Mouse (Mus musculus): ENCODE measurements around the gene Defb21. TPM values are rescaled to one million over a fixed set of nuclear protein-coding genes. Genes with fewer than 3 reads are reported as not detected.

Defb21 gene
- not detected in 2 replicates for polyA plus RNA-seq (2016; fragmentation: Nextera tagmentation; extraction: Ambion mirVana)

GRCm38 (mm10) chr2:152572114-152572794 lies at the start of gene Defb21:
Gene Defb21 (plus strand): TSS chr2:152572744.
- DNase-seq (ENCODE audit: low spot score) = peak; percentile 34
- H3K4me1 ChIP-seq = peaks cover 3% of the 10 kb centered on the region; the same call in 1 of the 2 replicates
- no peak within 1 kb of the TSS for H3K27ac ChIP-seq (replicated peaks)
- no peak within 1 kb of the TSS for H3K4me3 ChIP-seq
- no peaks in the 10 kb centered on the region for H3K36me3 ChIP-seq (replicated peaks)
- H3K9me3 ChIP-seq = no peaks in the 10 kb centered on the region
- 67% methylated on average over 11 of the region's 11 CpGs for WGBS
- H3K27me3 ChIP-seq (replicated peaks; ENCODE audit: low read depth, poor library complexity, severe bottlenecking) = no peaks in the 10 kb centered on the region

- 0 out of 2 replicates have a peak, but pooled peaks cover 2% of the 10 kb centered on the region for H3K9me3 ChIP-seq
- no peak within 1 kb of the TSS for H3K4me3 ChIP-seq
- H3K27me3 ChIP-seq (replicated peaks; ENCODE audit: low read depth, poor library complexity, severe bottlenecking) = no peaks in the 10 kb centered on the region
- WGBS = 56% methylated on average over 13 of the region's 13 CpGs
- H3K36me3 ChIP-seq (replicated peaks) = no peaks in the 10 kb centered on the region
- H3K4me1 ChIP-seq = no peaks in the 10 kb centered on the region
- H3K27ac ChIP-seq (replicated peaks) = no peak within 1 kb of the TSS
- DNase-seq (ENCODE audit: low spot score) = no peak
Measured at GRCm38 (mm10) chr2:152539944-152540710, 32.4 kb upstream of the Defb21 start, which contains the start of gene Defb29. Gene Defb29 (minus strand): TSS chr2:152540098.

GRCm38 (mm10) chr2:152541979-152542378 lies 30.6 kb upstream of the Defb21 start:
- Histone ChIP-seq H3K4me1 (no peaks in the 10 kb centered on the region), H3K4me3 (no peak overlapping the region), H3K36me3 (replicated peaks) (no peaks in the 10 kb centered on the region), H3K27ac (replicated peaks) (no peak overlapping the region), H3K9me3 (0 out of 2 replicates have a peak, but pooled peaks cover 2% of the 10 kb centered on the region), H3K27me3 (replicated peaks; ENCODE audit: low read depth, poor library complexity, severe bottlenecking) (no peaks in the 10 kb centered on the region)
- WGBS = 85% methylated on average over 9 of the region's 9 CpGs
- no peak for DNase-seq (ENCODE audit: low spot score)

GRCm38 (mm10) chr2:152542897-152543296 lies 29.6 kb upstream of the Defb21 start:
- no peak for DNase-seq (ENCODE audit: low spot score)

GRCm38 (mm10) chr2:152543478-152543877 lies 29.1 kb upstream of the Defb21 start:
- 70% methylated on average over 4 of the region's 4 CpGs for WGBS
- H3K9me3 ChIP-seq = 0 out of 2 replicates have a peak, but pooled peaks cover 2% of the 10 kb centered on the region
- DNase-seq (ENCODE audit: low spot score) = no peak
- no peak overlapping the region for H3K27ac ChIP-seq (replicated peaks)
- no peaks in the 10 kb centered on the region for H3K36me3 ChIP-seq (replicated peaks)
- H3K4me3 ChIP-seq = no peak overlapping the region
- H3K27me3 ChIP-seq (replicated peaks; ENCODE audit: low read depth, poor library complexity, severe bottlenecking) = no peaks in the 10 kb centered on the region
- 0 out of 2 replicates have a peak, but pooled peaks cover under 1% of the 10 kb centered on the region for H3K4me1 ChIP-seq

More at GRCm38 (mm10) chr2:152542897-152543296, 29.6 kb upstream of the Defb21 start:
- H3K36me3 ChIP-seq (replicated peaks) = no peaks in the 10 kb centered on the region
- H3K9me3 ChIP-seq = 0 out of 2 replicates have a peak, but pooled peaks cover 2% of the 10 kb centered on the region
- no peak overlapping the region for H3K4me3 ChIP-seq
- H3K27me3 ChIP-seq (replicated peaks; ENCODE audit: low read depth, poor library complexity, severe bottlenecking) = no peaks in the 10 kb centered on the region
- H3K27ac ChIP-seq (replicated peaks) = no peak overlapping the region
- WGBS = 69% methylated on average over 2 of the region's 2 CpGs
- no peaks in the 10 kb centered on the region for H3K4me1 ChIP-seq

- 24% methylated on average over 4 of the region's 4 CpGs for WGBS
- H3K4me3 ChIP-seq = no peak overlapping the region
- no peak overlapping the region for H3K27ac ChIP-seq (replicated peaks)
- 0 out of 2 replicates have a peak, but pooled peaks cover 2% of the 10 kb centered on the region for H3K4me1 ChIP-seq
- H3K36me3 ChIP-seq (replicated peaks) = no peaks in the 10 kb centered on the region
- 0 out of 2 replicates have a peak, but pooled peaks cover 2% of the 10 kb centered on the region for H3K9me3 ChIP-seq
- peak; percentile 62 for DNase-seq (ENCODE audit: low spot score)
- H3K27me3 ChIP-seq (replicated peaks; ENCODE audit: low read depth, poor library complexity, severe bottlenecking) = no peaks in the 10 kb centered on the region; the same call in 1 of the 2 replicates
Measured at GRCm38 (mm10) chr2:152544691-152545090, 27.9 kb upstream of the Defb21 start.

GRCm38 (mm10) chr2:152548124-152548523 lies 24.4 kb upstream of the Defb21 start:
- 79% methylated on average over 5 of the region's 5 CpGs for WGBS

GRCm38 (mm10) chr2:152553774-152554423 lies 18.6 kb upstream of the Defb21 start:
- no peak overlapping the region for H3K27ac ChIP-seq (replicated peaks)
- H3K9me3 ChIP-seq = no peaks in the 10 kb centered on the region
- WGBS = 15% methylated on average over 16 of the region's 16 CpGs
- H3K4me3 ChIP-seq = peak overlapping the region; percentile 35; the same call in 1 of the 2 replicates
- H3K4me1 ChIP-seq = peaks cover 6% of the 10 kb centered on the region; the same call in 1 of the 2 replicates
- peak; percentile 77 for DNase-seq (ENCODE audit: low spot score)
- H3K27me3 ChIP-seq (replicated peaks; ENCODE audit: low read depth, poor library complexity, severe bottlenecking) = no peaks in the 10 kb centered on the region; the same call in 1 of the 2 replicates
- H3K36me3 ChIP-seq (replicated peaks) = no peaks in the 10 kb centered on the region

More at GRCm38 (mm10) chr2:152548124-152548523, 24.4 kb upstream of the Defb21 start:
- H3K27ac ChIP-seq (replicated peaks) = no peak overlapping the region
- no peaks in the 10 kb centered on the region for H3K36me3 ChIP-seq (replicated peaks)
- no peak for DNase-seq (ENCODE audit: low spot score)
- H3K4me1 ChIP-seq = 0 out of 2 replicates have a peak, but pooled peaks cover 2% of the 10 kb centered on the region
- H3K4me3 ChIP-seq = no peak overlapping the region
- H3K27me3 ChIP-seq (replicated peaks; ENCODE audit: low read depth, poor library complexity, severe bottlenecking) = no peaks in the 10 kb centered on the region; the same call in 1 of the 2 replicates
- H3K9me3 ChIP-seq = no peaks in the 10 kb centered on the region

GRCm38 (mm10) chr2:152556655-152557054 lies 15.9 kb upstream of the Defb21 start:
- 91% methylated on average over 7 of the region's 7 CpGs for WGBS
- DNase-seq (ENCODE audit: low spot score) = no peak
- Histone ChIP-seq H3K27ac (replicated peaks) (no peak overlapping the region), H3K4me3 (no peak overlapping the region), H3K36me3 (replicated peaks) (no peaks in the 10 kb centered on the region), H3K27me3 (replicated peaks; ENCODE audit: low read depth, poor library complexity, severe bottlenecking) (no peaks in the 10 kb centered on the region), H3K9me3 (no peaks in the 10 kb centered on the region), H3K4me1 (peaks cover 6% of the 10 kb centered on the region; the same call in 1 of the 2 replicates)

GRCm38 (mm10) chr2:152569038-152569437 lies 3.5 kb upstream of the Defb21 start, which contains the start of gene Gm17416:
Gene Gm17416 (plus strand): TSS chr2:152569338.
- Histone ChIP-seq H3K4me3 (no peak within 1 kb of the TSS), H3K4me1 (no peaks in the 10 kb centered on the region), H3K27ac (replicated peaks) (no peak within 1 kb of the TSS), H3K36me3 (replicated peaks) (no peaks in the 10 kb centered on the region), H3K9me3 (no peaks in the 10 kb centered on the region), H3K27me3 (replicated peaks; ENCODE audit: low read depth, poor library complexity, severe bottlenecking) (no peaks in the 10 kb centered on the region)
- WGBS = 89% methylated on average over 5 of the region's 5 CpGs
- DNase-seq (ENCODE audit: low spot score) = no peak

- no peaks in the 10 kb centered on the region for H3K36me3 ChIP-seq (replicated peaks)
- no peak overlapping the region for H3K4me3 ChIP-seq
- no peaks in the 10 kb centered on the region for H3K9me3 ChIP-seq
- WGBS = 84% methylated on average over 4 of the region's 4 CpGs
- H3K27me3 ChIP-seq (replicated peaks; ENCODE audit: low read depth, poor library complexity, severe bottlenecking) = no peaks in the 10 kb centered on the region
- DNase-seq (ENCODE audit: low spot score) = no peak
- H3K27ac ChIP-seq (replicated peaks) = no peak overlapping the region
- peaks cover 3% of the 10 kb centered on the region; the same call in 1 of the 2 replicates for H3K4me1 ChIP-seq
Measured at GRCm38 (mm10) chr2:152569881-152570280, 2.7 kb upstream of the Defb21 start.

GRCm38 (mm10) chr2:152570313-152570712 lies 2.2 kb upstream of the Defb21 start:
- no peak for DNase-seq (ENCODE audit: low spot score)
- Histone ChIP-seq H3K36me3 (replicated peaks) (no peaks in the 10 kb centered on the region), H3K9me3 (no peaks in the 10 kb centered on the region), H3K27me3 (replicated peaks; ENCODE audit: low read depth, poor library complexity, severe bottlenecking) (no peaks in the 10 kb centered on the region), H3K27ac (replicated peaks) (no peak overlapping the region), H3K4me1 (peaks cover 3% of the 10 kb centered on the region; the same call in 1 of the 2 replicates), H3K4me3 (no peak overlapping the region)
- 84% methylated on average over 6 of the region's 6 CpGs for WGBS
